Mouse (Mus musculus) G1E (cell line): Measurements from ENCODE around the gene Fgfr2.

Source experiments
- CTCF ChIP-seq: IDR thresholded peaks from 2 replicates; pipeline ENCODE4 v1.5.1; 2012; ENCODE audit warnings: low read depth, low read length, inconsistent platforms, mixed read lengths
- POLR2AphosphoS5 ChIP-seq: IDR thresholded peaks from 2 replicates; pipeline ENCODE4 v1.6.1; 2012; ENCODE audit warnings: low read depth, low read length, inconsistent platforms; ENCODE audit not compliant: insufficient replicate concordance

GRCm38 (mm10) chr7:132720562-132720961 lies 402.6 kb downstream of the Fgfr2 start:
- TF ChIP-seq CTCF, result no peak
- TF ChIP-seq POLR2AphosphoS5, result no peak
